Mouse (Mus musculus) bone marrow macrophage, adult 2 months (primary cell): ENCODE measurements around the gene Vmn1r234.

Source experiments
- CTCF ChIP-seq: IDR thresholded peaks from 2 replicates; pipeline ENCODE4 v1.5.1; 2012; ENCODE audit warnings: low read depth, mild to moderate bottlenecking, low read length, moderate library complexity
- POLR2A ChIP-seq: IDR thresholded peaks from 2 replicates; pipeline ENCODE4 v1.6.1; 2012; ENCODE audit warnings: mild to moderate bottlenecking, low read depth, low read length, borderline replicate concordance

DNA sequence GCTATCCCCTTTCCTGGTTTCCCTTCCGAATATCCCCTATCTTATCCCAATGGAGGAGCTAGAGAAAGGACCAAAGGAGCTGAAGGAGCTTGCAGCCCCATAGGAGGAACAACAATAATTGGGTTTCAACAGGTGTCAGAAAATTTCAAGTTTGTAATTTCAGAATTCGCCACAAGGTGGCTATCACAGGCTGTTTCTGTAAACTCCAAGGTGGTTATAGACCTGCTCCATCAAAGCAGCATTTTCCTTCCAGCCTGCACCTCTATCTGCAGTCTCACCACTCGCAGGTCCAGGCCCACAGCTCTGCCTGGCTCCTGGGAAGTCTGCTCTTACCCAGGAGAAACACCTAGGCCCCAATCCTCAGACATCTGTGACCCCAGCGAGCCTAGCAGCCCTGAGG, 46.2 kb downstream of the Vmn1r234 start:
- no peak for TF ChIP-seq CTCF
- TF ChIP-seq POLR2A: no peak
